Mouse (Mus musculus) frontal cortex, adult (tissue): ENCODE measurements around the gene Mfge8.
A peak's percentile ranks its signal among the peaks of the same experiment; 100 is the strongest.

Experiments used
- ATAC-seq: cut with Nextera tagmentation; 2 replicates; pipeline ENCODE4 v1.9.2; 2017; ENCODE audit warnings: mild to moderate bottlenecking, moderate library complexity, mixed read lengths; ENCODE audit not compliant: low TSS enrichment

Gene Mfge8

DNA sequence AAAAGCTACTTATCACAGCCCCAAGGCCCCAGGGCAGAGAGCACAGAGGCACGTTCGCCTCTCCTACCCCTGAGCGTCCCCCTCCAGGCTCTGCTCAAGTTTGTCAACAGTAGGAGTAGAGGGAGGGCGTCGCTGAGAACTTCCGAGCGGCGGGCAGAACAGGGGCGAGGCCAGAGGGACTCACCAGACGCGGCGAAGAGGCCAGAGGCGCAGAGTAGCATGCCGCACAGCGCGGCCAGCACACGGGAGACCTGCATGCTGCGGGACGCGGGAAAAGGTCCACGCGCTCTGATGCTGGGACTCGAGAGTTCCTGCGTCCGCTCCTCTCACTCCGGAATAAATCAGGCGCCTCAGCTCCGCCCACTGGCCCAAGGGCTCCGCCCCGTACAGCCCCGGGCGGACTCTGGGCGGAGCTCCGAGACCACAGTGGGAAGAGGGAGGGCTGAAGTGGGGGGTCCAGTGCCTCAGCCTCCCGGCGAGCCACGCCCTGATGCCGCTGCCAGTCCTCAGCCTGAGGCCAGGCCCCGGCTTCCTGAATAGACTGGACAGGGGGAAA is at the start of gene Mfge8:
Mfge8 (minus strand) TSS at position 350 of the 556 bp plus-strand sequence.
- peak; percentile 95 for ATAC-seq

DNA sequence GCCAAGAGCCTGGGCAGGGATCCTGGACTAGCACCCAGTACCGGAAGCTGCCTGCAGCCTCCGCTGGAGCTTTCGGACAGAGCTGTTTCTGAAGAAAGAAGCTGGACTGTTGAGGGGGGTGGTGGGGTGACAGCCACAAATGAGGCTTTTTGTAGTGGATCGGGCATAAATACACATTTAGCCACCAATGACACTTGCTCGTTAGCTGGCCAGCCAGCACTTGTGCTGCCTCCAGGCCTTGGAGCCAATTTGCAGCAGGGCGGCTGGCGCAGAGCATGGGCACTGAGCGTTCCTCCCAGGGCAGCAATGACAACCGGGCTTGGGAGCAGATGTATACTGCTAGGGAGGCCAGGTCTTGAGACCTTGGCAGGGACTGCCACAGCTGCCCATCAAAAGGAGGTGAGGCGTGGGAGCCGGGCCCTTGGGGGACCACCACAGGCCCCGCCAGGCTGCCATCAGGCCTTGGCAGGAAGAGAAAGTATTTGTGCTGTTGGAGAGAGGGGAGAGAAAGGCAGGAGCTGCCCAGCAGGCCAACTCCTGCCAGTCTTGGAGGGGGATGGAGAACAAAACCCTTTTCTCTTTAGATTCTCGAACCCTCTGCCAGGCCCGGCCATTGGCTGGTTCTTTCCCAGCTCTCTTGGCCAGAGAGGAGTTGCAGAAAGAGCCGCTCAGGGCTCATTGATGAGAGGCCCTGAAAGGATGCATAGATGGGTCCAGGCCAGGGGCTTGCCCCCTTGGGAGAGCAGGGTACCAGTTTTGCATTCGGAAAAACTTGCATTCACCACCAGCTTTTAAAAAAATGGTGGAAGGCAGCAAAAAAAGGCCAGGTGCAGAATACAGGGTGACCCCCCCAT is 45.9 kb upstream of the Mfge8 start:
- ATAC-seq: peak; percentile 91

DNA sequence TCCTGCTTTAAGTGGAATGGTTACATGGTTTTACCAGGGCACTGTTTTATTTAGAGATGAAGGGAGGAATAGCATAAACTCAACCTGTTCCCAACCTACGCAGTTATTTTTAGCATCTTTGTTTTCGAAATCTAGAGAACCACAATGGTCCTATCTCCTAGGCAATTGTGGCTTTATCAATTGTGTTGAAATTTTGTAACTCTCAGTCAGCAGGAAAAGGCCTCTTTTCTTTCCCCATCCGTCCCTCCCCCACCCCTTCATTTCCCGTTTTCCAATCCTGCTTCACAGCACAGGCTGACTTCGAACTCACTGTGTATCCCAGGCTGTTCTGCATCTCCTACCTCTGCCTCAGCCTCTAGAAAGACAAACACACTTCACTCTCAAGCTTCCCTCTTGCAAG is 45.1 kb upstream of the Mfge8 start:
- no peak for ATAC-seq

DNA sequence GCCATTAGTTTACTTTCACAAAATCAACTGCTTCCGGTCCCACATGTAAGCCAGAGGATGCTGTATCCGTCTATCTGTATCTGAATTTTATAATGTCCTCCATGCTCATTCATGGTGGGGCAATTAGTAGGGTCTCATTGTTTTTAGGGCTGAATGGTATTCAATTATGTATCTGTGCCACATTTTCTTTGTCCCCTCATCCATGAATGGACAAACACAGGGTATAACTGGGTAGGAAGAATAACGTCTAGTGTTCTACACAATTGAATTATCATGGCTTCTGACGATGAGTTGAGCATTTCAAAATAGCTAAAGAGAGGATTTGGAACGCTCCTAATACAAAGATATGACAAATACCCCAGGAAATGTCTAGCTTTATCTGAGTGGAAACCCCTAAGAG is 42.6 kb upstream of the Mfge8 start:
- ATAC-seq: no peak

DNA sequence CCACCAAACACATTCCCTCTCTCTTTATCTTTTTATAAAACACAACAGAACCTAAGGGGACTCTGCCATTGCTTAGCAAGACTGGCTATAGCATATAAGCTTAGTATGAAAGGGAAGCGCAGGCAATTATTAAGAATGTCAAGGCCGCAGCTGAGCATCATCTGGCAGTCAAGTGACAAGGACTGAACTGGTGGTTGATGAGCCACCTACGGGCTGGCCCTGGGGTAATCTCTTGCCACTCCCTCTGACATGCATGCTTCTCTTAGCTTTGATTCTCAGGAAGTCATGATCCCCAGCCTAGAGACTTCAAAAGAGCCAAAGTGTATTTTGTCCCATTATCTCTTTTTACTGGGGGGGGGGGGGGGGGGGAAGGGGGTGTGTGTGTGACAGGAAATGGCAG is 41.7 kb upstream of the Mfge8 start:
- no peak for ATAC-seq

DNA sequence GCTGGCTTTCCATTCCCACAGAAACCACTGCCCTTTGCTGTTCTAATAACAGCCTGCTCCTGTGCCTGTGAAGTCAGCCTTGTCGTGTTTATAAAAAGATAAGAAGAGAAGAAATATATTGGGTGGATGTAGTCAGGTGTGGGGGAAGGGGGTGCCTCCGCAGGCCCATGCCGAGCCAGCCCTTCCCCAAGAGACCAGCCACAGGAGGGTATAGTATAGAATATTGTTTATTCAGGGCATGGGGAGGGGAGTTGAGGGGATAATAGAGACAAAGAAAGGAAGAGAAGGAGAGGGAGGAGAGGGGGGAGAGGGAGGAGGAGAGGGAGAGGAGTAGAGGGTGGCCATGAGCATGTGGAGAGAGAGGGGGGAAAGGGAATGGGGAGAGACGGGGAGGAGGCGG is 40.4 kb upstream of the Mfge8 start:
- ATAC-seq: no peak

DNA sequence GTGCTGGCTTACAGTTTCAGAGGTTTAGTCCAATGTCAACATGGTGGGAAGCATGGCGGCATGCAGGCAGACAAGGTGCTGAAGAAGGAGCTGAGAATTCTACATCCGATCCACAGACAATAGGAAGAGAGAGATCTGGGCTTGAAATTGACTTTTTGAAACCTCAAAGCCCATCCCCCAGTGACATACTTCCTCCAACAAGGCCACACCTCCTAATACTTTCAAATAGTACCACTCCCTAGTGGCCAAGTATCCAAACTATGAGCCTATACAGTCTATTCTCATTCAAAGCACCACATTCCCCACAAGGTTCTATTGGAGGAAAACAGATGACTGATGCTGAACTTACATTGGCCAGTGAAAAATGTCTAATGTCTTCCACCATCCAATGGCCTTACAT is 38.7 kb upstream of the Mfge8 start:
- ATAC-seq: no peak

DNA sequence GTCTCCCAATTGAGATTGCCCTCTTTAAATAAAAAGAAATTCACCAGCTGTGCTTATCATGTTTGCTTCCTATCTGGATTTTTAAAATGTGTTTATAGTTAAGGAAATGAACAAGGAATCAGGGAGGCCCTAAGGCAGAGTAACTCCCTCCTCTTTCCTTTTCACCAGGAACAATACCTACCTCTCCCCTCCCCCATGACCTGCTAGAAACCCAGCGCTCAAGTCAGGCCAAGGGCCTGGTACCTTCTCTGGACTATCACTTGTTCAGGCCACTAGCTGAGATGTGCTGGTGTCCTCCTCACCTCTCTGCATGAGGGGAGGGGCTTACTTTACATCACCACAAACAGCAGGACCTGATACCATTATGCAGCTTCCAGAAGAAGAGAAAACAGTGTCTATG is 34.6 kb upstream of the Mfge8 start:
- ATAC-seq: no peak

DNA sequence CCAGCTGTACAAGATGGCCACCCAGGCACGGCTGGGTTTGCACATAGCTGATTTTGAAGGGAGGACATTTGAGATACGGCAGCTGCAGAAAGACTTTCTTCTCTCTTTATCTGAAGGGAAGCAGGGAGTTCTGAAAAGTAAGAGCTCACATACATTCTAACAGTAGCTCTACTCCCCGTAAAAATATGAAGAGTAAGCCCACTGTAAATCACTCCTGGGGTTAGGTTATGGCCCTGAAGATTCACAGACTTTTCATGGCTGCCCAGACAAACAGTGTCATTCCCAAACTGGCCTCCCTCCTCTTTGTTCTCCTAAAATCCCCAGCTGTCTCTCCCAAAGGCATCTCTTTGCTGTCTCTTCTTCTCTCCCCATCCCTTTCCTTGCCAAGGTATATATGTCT is 24.9 kb upstream of the Mfge8 start:
- no peak for ATAC-seq

DNA sequence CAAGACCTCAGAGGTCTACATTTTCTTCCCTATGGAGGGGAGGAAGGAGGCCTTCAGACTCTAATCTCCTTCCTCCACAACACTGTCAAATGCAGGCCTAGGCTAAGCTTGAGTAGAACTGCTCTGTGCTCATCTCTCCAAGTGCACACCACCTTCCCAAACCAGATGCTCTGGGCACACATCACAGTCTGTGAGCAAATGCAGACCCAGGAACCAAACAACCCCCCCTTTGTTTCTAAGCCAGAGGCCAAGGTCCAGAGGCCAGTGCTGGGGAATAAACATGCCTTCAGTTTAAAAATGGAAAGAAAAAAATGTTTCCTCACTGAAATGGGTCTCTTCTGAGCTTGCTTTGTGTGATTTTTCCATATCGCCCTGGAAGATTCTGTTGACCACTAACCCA is 22.9 kb upstream of the Mfge8 start:
- no peak for ATAC-seq

DNA sequence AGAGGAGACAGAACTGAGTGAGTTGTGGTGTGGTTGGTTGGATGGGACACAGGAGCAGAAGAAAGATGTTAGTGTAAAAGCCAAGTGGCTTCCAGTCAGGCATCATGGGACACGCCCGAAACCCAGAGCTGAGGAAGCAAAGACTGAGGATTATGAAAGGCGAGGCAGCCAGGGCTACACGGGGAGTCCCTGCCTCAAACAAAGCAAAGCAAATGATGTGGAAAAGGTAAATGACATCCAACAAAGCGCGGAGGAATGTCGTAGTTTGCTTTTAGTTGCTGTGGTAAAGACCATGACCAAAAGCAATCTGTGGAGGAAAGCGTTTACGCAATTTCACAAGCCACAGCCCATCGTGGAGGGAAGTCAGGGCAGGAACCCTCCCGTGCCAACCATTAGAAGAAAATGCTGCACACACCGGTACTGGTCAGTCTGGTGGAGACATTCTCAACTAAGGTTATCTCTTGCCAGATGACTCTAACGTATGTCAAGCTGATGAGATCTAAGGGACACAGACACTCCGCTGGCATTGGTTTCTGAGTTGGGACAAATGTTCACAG is 18.2 kb upstream of the Mfge8 start:
- no peak for ATAC-seq

DNA sequence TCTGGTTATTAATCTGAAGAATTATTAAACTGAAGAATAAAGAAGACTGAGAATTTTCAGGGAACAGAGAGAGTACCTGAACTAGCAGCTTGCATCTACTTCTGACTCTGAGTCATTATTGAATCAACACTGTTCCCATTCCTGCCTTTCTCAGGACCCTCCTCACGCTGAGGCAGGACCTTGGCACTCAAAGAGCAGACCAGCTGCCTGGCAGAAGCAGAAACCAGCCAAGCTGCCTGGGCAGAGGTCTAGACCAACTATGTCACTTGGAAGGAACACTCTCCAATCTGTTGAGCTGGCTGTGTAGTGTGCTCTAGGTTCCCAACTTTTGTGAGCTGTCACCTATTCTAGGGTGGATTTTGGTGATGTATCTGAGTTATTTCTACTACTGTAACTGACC is 10.5 kb upstream of the Mfge8 start:
- ATAC-seq: no peak

DNA sequence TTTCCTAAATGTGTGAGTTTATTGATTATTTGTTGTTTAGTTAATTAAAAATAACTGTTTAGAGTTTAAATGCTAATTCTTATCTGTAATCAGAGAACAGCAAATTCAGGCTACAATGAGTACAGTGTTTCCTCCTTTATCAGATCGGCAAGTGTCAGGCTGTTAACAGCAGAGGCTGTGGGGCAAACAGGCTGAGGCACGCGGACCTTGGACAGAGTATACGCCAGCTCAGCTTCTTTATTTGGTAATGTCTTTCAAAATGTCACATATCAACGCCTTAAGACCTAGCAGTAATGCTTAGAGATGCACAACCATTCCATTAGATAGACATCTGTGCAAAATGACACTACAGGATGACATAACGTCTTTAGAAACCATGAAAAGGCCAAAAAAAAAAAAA is 662 bp upstream of the Mfge8 start:
- no peak for ATAC-seq

DNA sequence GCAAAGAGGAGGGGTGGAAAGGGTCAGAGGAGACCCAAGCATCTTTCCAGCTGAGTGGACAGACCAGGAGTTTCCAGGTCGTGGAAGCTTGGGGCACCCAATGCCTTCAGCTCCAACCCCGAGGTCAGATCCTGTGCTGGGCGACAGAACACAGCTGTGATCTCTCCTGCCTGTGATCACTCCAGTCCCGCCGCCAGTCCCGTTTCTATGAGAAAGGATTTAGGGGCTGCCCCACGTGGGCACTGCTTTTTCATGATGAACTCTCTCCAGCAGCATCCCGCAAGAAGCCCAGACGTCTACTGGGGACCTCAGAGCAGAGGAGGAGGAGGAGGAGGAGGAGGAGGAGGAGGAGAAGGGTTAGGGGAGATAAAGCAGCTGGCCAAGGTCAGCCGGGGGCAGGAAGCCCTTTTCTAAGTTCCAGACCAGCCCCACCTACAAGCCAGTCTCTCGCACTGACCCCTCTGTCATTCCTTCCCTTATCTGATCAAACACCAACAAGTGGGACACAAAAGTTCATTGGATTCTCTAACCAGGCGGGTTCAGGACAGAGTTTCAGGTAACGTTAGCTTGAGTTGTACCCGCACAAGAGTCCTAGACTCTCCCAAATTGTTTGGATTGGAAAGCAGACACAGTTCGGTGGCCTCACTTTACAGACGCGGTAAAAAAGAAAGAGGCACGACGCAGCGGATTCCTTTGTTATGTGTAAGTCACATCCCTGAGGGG is 768 bp downstream of the Mfge8 start:
- ATAC-seq: 0 out of 2 replicates have a peak, but pooled peaks have one; percentile 8

DNA sequence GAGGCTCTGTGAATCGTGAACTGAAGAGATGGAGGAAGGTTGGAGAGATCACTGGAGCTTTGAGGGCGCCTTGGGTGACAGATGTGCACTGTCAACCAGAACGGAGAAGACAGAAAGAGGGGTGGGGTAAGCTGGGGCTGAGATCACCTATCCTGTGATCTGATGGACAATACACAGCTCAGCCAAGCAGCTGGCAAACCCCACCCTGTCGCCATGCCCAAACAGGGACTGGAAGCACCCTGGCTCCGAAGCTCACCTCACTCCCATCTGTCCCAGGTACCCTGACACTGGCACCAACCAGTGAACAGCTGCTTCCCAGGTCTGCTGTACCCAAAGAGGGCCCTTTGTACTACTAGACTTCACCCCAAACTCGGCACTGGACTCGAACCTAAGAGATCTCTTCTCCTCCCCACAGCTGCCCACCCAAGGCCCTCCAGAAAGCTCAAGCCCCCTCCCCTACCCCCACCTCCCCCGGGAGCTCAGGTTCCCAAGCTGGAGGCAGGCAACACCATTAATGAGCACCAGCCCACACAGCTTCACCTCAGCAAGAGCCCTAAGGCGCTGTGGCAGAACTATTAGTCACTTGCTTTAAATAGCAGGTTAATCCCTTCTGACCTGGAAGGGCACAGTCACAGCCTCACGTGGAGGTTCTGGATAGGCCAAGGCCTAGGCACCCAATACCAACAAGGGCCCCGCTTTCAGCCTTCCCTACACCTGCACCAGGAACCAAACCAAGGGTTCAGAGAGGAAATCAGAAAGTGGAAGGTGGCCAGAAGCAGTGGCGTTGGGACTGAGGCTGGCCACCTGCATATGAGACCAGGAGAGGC is 1.6 kb downstream of the Mfge8 start:
- no peak for ATAC-seq

DNA sequence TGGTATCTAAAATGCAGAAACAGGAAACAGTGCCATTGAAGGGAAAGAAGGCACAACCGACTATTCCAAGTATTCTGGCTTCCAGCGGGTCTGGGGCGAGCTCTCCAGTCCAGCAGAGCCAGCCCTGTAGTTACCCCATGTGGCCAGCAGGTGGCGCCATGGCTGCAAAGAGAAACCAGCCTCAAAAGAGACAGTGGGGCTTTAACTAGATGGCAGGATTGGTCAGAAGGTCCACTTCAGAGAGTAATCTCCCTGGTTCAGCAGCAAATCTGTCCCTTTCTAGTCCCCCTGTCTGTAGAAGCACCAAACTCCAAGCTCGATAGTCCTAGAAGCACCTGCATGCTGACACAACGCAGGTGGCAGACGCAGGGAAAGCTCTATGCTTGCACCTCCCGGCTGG is 8.0 kb downstream of the Mfge8 start:
- ATAC-seq: peak; percentile 70

DNA sequence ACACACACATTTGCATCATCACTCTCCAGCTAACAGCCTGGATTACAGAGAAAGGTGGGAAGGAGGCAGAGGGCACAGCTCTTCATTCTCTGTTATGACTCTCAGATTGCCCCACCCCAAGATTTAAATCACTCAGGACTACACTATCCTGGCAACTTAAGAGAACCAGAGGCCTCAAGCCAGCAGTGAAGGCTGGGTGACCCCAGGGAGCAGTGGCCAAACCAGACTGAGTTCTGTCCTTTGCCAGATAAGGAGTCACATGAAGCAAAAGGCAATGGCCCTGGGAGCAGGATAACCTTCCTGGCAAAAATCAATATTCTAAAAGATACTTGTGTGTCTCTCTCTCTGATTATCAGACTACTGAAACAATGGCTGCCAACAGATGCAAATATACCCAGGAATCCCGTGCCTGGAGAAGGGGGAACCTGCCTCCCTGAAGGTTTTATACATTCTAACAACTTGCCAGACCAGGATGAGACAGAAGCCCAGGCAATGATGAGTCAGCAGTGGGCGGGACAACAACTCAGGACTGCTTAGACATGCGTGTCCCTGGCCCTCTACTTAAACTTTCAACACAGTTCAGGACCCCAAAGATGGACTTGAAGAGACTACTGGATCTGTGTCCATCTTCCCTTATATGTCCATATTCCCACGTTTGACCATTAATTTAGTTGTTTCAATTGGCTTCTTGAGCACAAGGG is 8.8 kb downstream of the Mfge8 start:
- no peak for ATAC-seq

DNA sequence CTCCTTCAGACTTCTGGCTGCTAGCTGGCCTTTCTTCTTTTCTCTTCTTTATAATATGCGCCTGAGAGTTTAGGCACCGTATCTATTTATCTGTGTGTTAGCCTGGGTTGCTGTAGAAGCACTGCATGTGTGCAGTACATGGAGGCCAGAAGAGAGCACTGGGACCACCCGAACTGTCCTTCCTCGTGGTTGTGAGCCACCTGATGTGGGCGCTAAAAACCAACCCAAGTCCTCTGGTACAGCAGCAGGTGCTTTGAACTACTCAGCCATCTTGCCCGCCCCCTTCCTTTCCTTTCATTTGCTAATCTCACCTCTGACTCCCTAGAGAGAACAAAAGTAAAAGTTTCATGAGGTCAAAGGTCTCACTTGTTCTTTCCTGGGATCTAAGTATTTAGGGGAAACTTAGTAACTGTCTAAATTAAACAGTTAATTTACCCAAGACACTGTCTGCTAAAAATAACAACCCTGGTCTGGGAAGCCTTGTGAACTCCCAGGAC is 9.5 kb downstream of the Mfge8 start:
- ATAC-seq: no peak

DNA sequence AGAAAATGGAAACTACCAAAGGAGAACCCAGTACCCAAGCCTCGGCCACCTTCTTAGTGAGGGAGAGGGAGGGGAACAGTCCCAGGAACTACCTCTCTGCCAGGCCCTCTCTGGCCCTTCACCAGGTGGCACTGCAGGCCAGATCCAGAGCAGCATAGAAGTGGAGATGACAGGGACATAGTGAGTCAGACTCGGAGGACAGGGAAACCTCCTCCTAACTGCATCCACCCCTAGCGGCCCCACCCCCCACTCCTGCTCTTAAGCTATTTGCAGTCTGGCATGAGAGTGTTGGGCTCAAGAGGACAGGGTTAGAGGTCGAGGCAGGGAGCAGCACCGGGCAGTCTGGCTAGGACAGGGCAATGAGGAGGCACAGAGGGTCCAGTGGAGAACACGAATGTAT is 15.5 kb downstream of the Mfge8 start:
- no peak for ATAC-seq

DNA sequence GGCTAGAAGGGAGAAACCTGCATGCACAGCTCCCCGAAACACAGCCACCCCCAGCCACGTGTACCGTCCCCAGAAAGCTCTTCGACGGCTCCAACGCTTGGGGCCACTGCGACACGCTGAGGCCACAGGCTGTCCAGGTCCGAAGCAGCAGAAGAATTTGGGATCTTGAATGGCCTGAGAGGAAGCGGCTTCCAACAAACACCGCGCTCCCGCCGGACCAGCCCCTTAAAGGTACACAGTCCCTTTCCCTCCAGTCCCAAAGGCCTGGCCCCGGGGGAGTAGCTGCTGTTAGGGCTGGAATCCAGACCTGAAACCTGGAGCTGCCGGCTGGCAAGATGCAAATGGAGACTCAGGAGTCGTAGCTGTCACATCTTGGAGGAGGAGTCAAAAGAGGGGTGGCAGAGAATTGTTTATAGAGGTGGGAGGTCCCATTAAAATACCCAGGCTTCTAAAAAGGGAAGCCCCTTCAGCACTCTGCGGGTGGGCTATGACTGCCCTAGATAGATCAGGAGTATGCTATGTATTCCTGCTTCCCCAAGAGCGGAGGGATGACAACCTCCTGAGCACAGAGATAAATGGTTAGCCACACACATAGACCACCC is 17.9 kb downstream of the Mfge8 start, which contains the start of gene Hapln3:
Hapln3 (minus strand) TSS at position 176 of the 602 bp plus-strand sequence.
- ATAC-seq: no peak
